Mouse (Mus musculus) c-Kit-positive CD71-positive TER-119-positive erythroid progenitor cells, embryonic 14.5 days (primary cell): Measurements from ENCODE around the gene Hist1h3i.
"Not testable (repeated sequence)": the region's sequence is repeated elsewhere in the genome, so short reads cannot be mapped to it uniquely, and the experiment has no call there.

Experiments
- DNase-seq: peaks from one replicate; pipeline ENCODE4 v3.0.0-alpha.2; 2013; ENCODE audit warnings: low spot score

The Hist1h3i gene

GRCm38 (mm10) chr13:21783255-21783617, at the start of gene Hist1h3i:
TSS of gene Hist1h3i (minus strand) at chr13:21783370.
- peak; percentile 96 for DNase-seq

GRCm38 (mm10) chr13:21831418-21832394, 48.5 kb upstream of the Hist1h3i start, which contains the start of gene Hist1h4n:
TSS of gene Hist1h4n (minus strand) at chr13:21832196.
- not testable (repeated sequence) for DNase-seq

- DNase-seq, result no peak
These were observed 47.2 kb upstream of the Hist1h3i start for GRCm38 (mm10) chr13:21830344-21830743.

- no peak for DNase-seq
These were observed 45.3 kb upstream of the Hist1h3i start for GRCm38 (mm10) chr13:21828511-21828910.

- not testable (repeated sequence) for DNase-seq
These were observed 37.1 kb upstream of the Hist1h3i start for GRCm38 (mm10) chr13:21820082-21820890.

- DNase-seq, result not testable (repeated sequence)
These were observed 28.9 kb upstream of the Hist1h3i start for GRCm38 (mm10) chr13:21812092-21812491.

GRCm38 (mm10) chr13:21811539-21811938, 28.4 kb upstream of the Hist1h3i start, which contains the start of gene Hist1h4m:
TSS of gene Hist1h4m (plus strand) at chr13:21811746.
- not testable (repeated sequence) for DNase-seq

GRCm38 (mm10) chr13:21811074-21811473, 27.9 kb upstream of the Hist1h3i start:
- DNase-seq, result not testable (repeated sequence)

GRCm38 (mm10) chr13:21810073-21810472, 26.9 kb upstream of the Hist1h3i start, which contains the start of the genes Hist1h2bq and Hist1h2ao:
TSS of gene Hist1h2bq (minus strand) at chr13:21810197.
TSS of gene Hist1h2ao (plus strand) at chr13:21810465.
- not testable (repeated sequence) for DNase-seq

GRCm38 (mm10) chr13:21803058-21803457, 19.9 kb upstream of the Hist1h3i start:
- DNase-seq, result not testable (repeated sequence)

- not testable (repeated sequence) for DNase-seq
These were observed 14.0 kb upstream of the Hist1h3i start for GRCm38 (mm10) chr13:21797163-21797562.

- no peak for DNase-seq
These were observed 12.4 kb upstream of the Hist1h3i start for GRCm38 (mm10) chr13:21795584-21795983.

GRCm38 (mm10) chr13:21790601-21791283, 7.6 kb upstream of the Hist1h3i start:
- DNase-seq, result no peak

GRCm38 (mm10) chr13:21789925-21790324, 6.8 kb upstream of the Hist1h3i start:
- no peak for DNase-seq

- DNase-seq, result peak; percentile 60
These were observed 4.8 kb upstream of the Hist1h3i start for GRCm38 (mm10) chr13:21787760-21788593.

GRCm38 (mm10) chr13:21786899-21787629, 3.9 kb upstream of the Hist1h3i start, which contains the start of the genes Hist1h2an and Hist1h2bp:
TSS of gene Hist1h2an (minus strand) at chr13:21787218.
TSS of gene Hist1h2bp (plus strand) at chr13:21787461.
- DNase-seq, result peak; percentile 98

- peak; percentile 74 for DNase-seq
These were observed 3.2 kb upstream of the Hist1h3i start for GRCm38 (mm10) chr13:21786189-21786898.

- no peak for DNase-seq
These were observed 1.1 kb upstream of the Hist1h3i start for GRCm38 (mm10) chr13:21784311-21784710.

GRCm38 (mm10) chr13:21783734-21784161, 578 bp upstream of the Hist1h3i start:
- DNase-seq, result peak; percentile 73
